Mouse (Mus musculus): ENCODE data around the gene Fgf5.

Gene Fgf5

DNA sequence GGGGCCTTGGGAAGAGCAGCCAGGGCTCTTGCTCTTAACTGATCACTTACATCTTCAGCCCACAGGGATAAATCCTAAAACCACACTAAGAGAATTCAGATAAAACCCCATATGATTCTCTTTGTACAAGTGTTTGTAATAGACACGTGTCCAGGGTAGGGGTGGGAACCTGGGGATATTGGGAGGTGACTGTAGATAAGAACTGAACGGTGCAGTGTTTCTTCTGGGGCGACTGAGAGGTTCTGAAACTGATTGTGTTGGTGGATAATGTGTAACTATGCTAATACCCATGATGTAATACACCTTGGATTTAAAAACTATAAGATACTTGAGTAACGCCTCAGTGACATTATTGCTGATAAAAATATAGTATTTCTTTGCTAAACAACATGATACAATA is 51.7 kb downstream of the Fgf5 start:
- no peak for DNase-seq (ENCODE audit: low spot score)

DNA sequence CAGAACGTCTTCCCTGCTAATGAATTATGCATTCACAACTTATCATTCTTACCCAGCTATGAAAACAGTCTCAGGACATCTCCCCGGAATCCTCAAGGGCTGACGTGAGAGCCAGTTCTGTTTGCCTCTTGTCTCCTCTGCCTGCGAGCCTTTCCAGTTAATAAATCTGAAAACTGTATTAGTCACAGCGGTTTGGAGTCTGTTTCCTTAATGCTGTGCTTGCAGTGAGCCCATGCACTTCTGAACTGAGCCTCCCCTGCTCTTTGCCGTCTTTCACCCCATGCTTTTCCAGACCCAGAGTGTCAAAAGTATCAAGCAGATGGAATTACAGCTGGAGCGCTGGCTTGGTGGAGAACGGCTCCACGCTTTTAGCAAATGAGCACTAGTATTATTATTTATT is 52.5 kb downstream of the Fgf5 start:
- no peak for DNase-seq (ENCODE audit: low spot score)

DNA sequence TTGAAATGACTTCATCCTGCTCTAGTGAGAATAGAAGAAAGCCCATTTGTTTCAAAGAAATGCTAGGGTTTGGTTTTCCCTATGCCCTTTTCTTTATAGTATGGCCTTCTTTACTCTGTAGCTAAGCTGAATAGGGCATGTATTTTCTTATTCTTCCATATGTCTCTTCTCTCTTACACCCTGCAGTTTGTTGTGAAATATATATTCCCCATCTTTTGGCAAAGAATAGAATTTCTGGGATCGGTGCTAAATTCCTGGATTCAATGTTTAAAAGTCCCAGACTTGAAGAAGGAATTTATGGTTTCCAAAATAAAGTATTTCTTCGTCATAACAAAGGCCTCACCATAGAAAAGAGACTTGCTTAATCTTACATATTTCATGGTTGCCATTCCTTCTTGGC is 72.6 kb downstream of the Fgf5 start:
- no peak for DNase-seq (ENCODE audit: low spot score)

All from yolk sac, embryonic 10.5 days (tissue).